Mouse (Mus musculus): ENCODE results near the gene Ift46.

- TF ChIP-seq POLR2AphosphoS2 (IDR thresholded peaks at IDR 0.05; ENCODE audit: low read length) (no peak), POLR2A (IDR thresholded peaks at IDR 0.05; ENCODE audit: control insufficient read depth in 1 of 2, insufficient read depth in 1 of 2, low read depth in 1 of 2, low read length in 2 of 2, poor library complexity in 1 of 2) (no peak), UBTF (IDR thresholded peaks at IDR 0.05; ENCODE audit: borderline replicate concordance, insufficient read depth, low read depth, low read length) (no peak), CTCF (IDR thresholded peaks at IDR 0.05 in 2 of 3, conservative IDR thresholded peaks at IDR 0.05 in 1 of 3; ENCODE audit: control insufficient read depth in 1 of 3, insufficient read depth in 1 of 3, low read depth in 2 of 3, low read length in 3 of 3, poor library complexity in 1 of 3, severe bottlenecking in 1 of 3) (no peak), SIN3A (IDR thresholded peaks at IDR 0.05; ENCODE audit: low read length) (no peak), MEF2A (IDR thresholded peaks at IDR 0.05; ENCODE audit: extremely low read depth, insufficient replicate concordance, low read depth, low read length, poor library complexity, severe bottlenecking) (no peak), USF1 (IDR thresholded peaks at IDR 0.05; ENCODE audit: low read depth, low read length) (no peak), MAX (IDR thresholded peaks at IDR 0.05; ENCODE audit: low read length) (no peak), GATA1 (IDR thresholded peaks at IDR 0.05; ENCODE audit: low read depth, low read length) (no peak), POLR2AphosphoS5 (IDR thresholded peaks at IDR 0.05; ENCODE audit: borderline replicate concordance, low read depth, low read length) (no peak), EP300 (IDR thresholded peaks at IDR 0.05; ENCODE audit: low read depth in 1 of 2, low read length in 2 of 2) (no peak), MYC (IDR thresholded peaks at IDR 0.05; ENCODE audit: low read depth, low read length) (no peak), NELFE (IDR thresholded peaks at IDR 0.05; ENCODE audit: low read depth, low read length) (no peak), USF2 (IDR thresholded peaks at IDR 0.05; ENCODE audit: borderline replicate concordance in 1 of 2, insufficient read depth in 1 of 2, low read depth in 1 of 2, low read length in 2 of 2) (no peak)
These were observed 31.4 kb upstream of the Ift46 start for GRCm38 (mm10) chr9:44736301-44736700.
